Mouse (Mus musculus) C2C12 (cell line): ENCODE results near the gene Gsta2.

Experiments
- CTCF ChIP-seq: IDR thresholded peaks from one replicate; pipeline ENCODE4 v1.5.1; 2011; ENCODE audit not compliant: control insufficient read depth, insufficient read depth, insufficient read length
- MAX ChIP-seq: IDR thresholded peaks from one replicate; pipeline ENCODE4 v1.6.1; 2011; ENCODE audit warnings: mild to moderate bottlenecking, control low read depth
- MYOD1 ChIP-seq: IDR thresholded peaks from one replicate; pipeline ENCODE4 v1.6.1; 2011; ENCODE audit warnings: low read depth; ENCODE audit not compliant: control insufficient read depth, insufficient read length

GRCm38 (mm10) chr9:78351504-78352220 is 3.9 kb downstream of the Gsta2 start:
- no peak for TF ChIP-seq CTCF
- no peak for TF ChIP-seq MAX
- TF ChIP-seq MYOD1: no peak
